Mouse (Mus musculus): ENCODE data around the gene Fmo1. TPM values are rescaled to one million over a fixed set of nuclear protein-coding genes. Genes with fewer than 3 reads are reported as not detected.
"Not testable (repeated sequence)": the region's sequence is repeated elsewhere in the genome, so short reads cannot be mapped to it uniquely, and the experiment has no call there.

Fmo1 gene
- total RNA-seq, 2 experiments from 2014 or later: 25.9 to 28.7 TPM

GRCm38 (mm10) chr1:162805011-162805410, 61.4 kb downstream of the Fmo1 start:
- DNase-seq (ENCODE audit: low spot score in 2 of 2): no peak

GRCm38 (mm10) chr1:162796441-162796840, 70.0 kb downstream of the Fmo1 start:
- DNase-seq (ENCODE audit: low spot score in 2 of 2): no peak

- no peak for DNase-seq (ENCODE audit: low spot score in 2 of 2)
These were observed 73.9 kb downstream of the Fmo1 start for GRCm38 (mm10) chr1:162792306-162793044.

GRCm38 (mm10) chr1:162785222-162785621, 81.2 kb downstream of the Fmo1 start:
- DNase-seq (ENCODE audit: low spot score in 2 of 2): no peak

GRCm38 (mm10) chr1:162783669-162784248, 82.7 kb downstream of the Fmo1 start:
- no peak for DNase-seq (ENCODE audit: low spot score in 2 of 2)

- not testable (repeated sequence) for DNase-seq (ENCODE audit: low spot score in 2 of 2)
These were observed 85.4 kb downstream of the Fmo1 start for GRCm38 (mm10) chr1:162781035-162781434.

Other genes starting within 250 kb of the Fmo1 start
- 10 to 100 TPM in 1 of 2 experiments, 1 to 10 TPM in 1; 8.3 to 10.0 TPM for gene Myoc, start 227.5 kb downstream of the Fmo1 start, total RNA-seq (2021)
- gene Myocos, start 208.4 kb downstream of the Fmo1 start, total RNA-seq (2021): not detected
- gene Prrc2c, start 126.1 kb downstream of the Fmo1 start, total RNA-seq (2021): 100 to 1,000 TPM; 172 to 179 TPM
- gene Fmo4, start 52.6 kb downstream of the Fmo1 start, total RNA-seq (2021): under 1 TPM in 1 of 2 experiments, not detected in 1; 0.23 TPM
- gene Fmo2, start 32.1 kb upstream of the Fmo1 start, total RNA-seq (2021): under 1 TPM; 0.54 to 0.57 TPM
- gene Fmo6, start 70.9 kb upstream of the Fmo1 start, total RNA-seq (2021): not detected
- gene Fmo3, start 117.9 kb upstream of the Fmo1 start, total RNA-seq (2021): not detected
- gene Mroh9, start 219.1 kb upstream of the Fmo1 start, total RNA-seq (2021): not detected

Data from layer of hippocampus, postnatal 10 days (tissue).